Mouse (Mus musculus) heart, postnatal 36 days (tissue): ENCODE measurements around the gene Tuba1c. TPM values are rescaled to one million over a fixed set of nuclear protein-coding genes. Genes with fewer than 3 reads are reported as not detected.

Experiments
- DNase-seq, 2 experiments: peaks; one replicate each; pipeline ENCODE4 v3.0.0; 2021 to 2022
- intact Hi-C: fragments of 180-260 bp; cut with DNase I; formaldehyde crosslinking; loops from one replicate; pipeline ENCODE4 v1.15.1; 2025
- microRNA-seq, 2 experiments: library from miRNA; unstranded; fragments of <30 nt; microRNA quantifications; one replicate each; pipeline ENCODE4 v1.2.0; 2021; ENCODE audit warnings: borderline number of aligned reads in 2 of 2
- total RNA-seq, 2 experiments: library from RNA; stranded (reverse); gene quantifications; 2 replicates each; pipeline ENCODE4 v1.2.3; 2021

Tuba1c gene
- total RNA-seq, 2 experiments from 2014 or later, result 29.7 to 33.9 TPM

DNA sequence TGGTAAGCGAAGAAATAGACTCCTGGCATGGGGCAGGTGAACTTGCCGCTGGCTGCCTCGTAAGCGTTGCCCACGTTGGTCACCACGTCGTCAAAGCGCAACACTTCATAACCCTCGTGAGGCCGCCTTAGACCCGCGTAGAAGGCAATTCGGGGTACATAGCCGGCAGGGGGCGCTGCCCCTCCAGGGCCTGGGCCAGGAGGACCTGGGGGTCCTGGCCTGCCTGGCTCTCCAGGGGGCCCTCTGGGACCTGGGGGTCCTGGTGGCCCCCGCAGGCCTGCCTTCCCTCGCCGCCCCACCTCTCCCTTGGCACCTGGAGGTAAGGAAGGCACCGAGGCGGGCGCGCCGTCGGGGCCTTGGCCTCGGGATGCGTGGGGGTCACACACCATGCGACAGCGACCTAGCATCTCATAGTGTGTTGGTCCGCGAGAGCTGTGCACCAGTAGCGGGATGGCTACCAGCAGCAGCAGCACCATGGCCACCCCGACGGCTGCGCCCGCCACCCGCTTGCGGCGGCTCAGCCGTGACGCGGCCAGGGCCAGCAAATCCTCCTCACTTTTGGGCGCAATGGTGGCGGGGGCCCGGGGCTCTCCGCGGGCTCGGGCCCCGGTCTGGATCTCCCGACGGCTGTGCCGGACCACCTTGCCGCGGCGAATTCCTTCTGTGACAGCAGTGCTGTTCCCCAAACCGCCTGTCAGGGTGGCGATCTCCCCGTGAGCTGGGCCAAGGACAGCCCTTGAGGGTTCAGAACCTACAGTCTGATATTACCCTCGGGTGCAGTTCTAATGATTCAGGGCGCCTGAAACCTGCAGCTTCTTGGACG, 57.8 kb downstream of the Tuba1c start, which contains the start of gene C1ql4:
Gene C1ql4 (minus strand): TSS at position 565 of the 823 bp plus-strand sequence.
- no peak for DNase-seq
- intact Hi-C loops, result loop anchor here (2.0 kb wide), 1 partner anchor 37 kb away; no protein-coding TSS in a partner anchor

Small RNAs within 50 kb of the gene (microRNA-seq; reads per million reads assigned to microRNA genes)
- gene Mir6960, result 0 to 1.4 reads per million in 2 experiments

Other genes starting within 250 kb of the Tuba1c start
- not detected for gene Wnt1, start 240.0 kb upstream of the Tuba1c start, total RNA-seq
- under 1 TPM; 0.22 to 0.35 TPM for gene Ddn, start 220.4 kb upstream of the Tuba1c start, total RNA-seq
- gene Prkag1, start 198.4 kb upstream of the Tuba1c start, total RNA-seq, result 100 to 1,000 TPM in 1 of 2 experiments, 10 to 100 TPM in 1; 99.8 to 112 TPM
- 10 to 100 TPM; 56.9 to 60.3 TPM for gene Kmt2d, start 158.7 kb upstream of the Tuba1c start, total RNA-seq
- gene Rhebl1, start 135.4 kb upstream of the Tuba1c start, total RNA-seq, result 1 to 10 TPM; 3.0 to 4.3 TPM
- 1 to 10 TPM; 1.7 to 1.9 TPM for gene Dhh, start 131.4 kb upstream of the Tuba1c start, total RNA-seq
- 10 to 100 TPM; 15.0 TPM for gene Lmbr1l, start 111.7 kb upstream of the Tuba1c start, total RNA-seq
- 100 to 1,000 TPM; 130 to 145 TPM for gene Tuba1b, start 95.3 kb upstream of the Tuba1c start, total RNA-seq
- not detected for gene Gm49450, start 76.3 kb upstream of the Tuba1c start, total RNA-seq
- 10 to 100 TPM; 73.0 to 74.5 TPM for gene Tuba1a, start 76.2 kb upstream of the Tuba1c start, total RNA-seq
- under 1 TPM; 0.14 to 0.94 TPM for gene Prph, start 25.3 kb downstream of the Tuba1c start, total RNA-seq
- under 1 TPM; 0.33 to 0.49 TPM for gene Troap, start 44.7 kb downstream of the Tuba1c start, total RNA-seq
- gene C1ql4, start 57.9 kb downstream of the Tuba1c start, total RNA-seq, result not detected
- gene Dnajc22, start 63.3 kb downstream of the Tuba1c start, total RNA-seq, result under 1 TPM; 0.22 to 0.36 TPM
- gene Spats2, start 96.0 kb downstream of the Tuba1c start, total RNA-seq, result 1 to 10 TPM; 6.6 to 7.9 TPM
- under 1 TPM; 0.08 to 0.19 TPM for gene Kcnh3, start 195.0 kb downstream of the Tuba1c start, total RNA-seq
- 10 to 100 TPM; 46.6 to 49.5 TPM for gene Mcrs1, start 222.1 kb downstream of the Tuba1c start, total RNA-seq